Mouse (Mus musculus): ENCODE data around the gene Nin. TPM values are rescaled to one million over a fixed set of nuclear protein-coding genes. Genes with fewer than 3 reads are reported as not detected.

Nin gene
- total and polyA plus RNA-seq, 2 experiments from 2014 or later, result 5.1 to 9.8 TPM

DNA sequence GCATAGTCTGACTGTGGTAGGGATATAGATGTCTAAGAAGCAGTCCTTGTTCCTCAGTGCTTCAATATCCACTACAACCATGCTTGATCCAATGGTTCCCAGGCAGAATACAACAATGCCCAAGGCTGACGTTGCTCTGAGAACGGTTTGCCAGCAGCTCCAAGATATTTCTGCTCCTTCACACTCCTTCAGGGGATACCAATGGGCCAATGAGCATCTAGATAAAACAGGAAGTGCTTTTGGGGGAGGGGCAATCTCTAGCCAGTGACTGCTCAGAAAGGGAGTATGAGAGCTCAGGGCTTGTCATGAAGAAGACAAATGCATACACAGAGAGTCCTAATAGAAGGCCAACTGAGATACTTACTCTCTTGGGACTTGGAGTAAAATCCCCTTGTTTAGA lies 6.0 kb upstream of the Nin start:
- Histone ChIP-seq H3K27me3 (ENCODE audit: control insufficient read depth, insufficient read depth, low read length) (no peaks in the 10 kb centered on the region), H3K9ac (replicated peaks; ENCODE audit: low read depth, low read length) (no peak overlapping the region), H3K36me3 (replicated peaks; ENCODE audit: control insufficient read depth, insufficient read depth, low read length) (no peaks in the 10 kb centered on the region), H3K4me2 (ENCODE audit: low read depth, low read length) (no peak overlapping the region), H3K4me3 (ENCODE audit: low read depth, low read length) (no peak overlapping the region), H3K9me3 (replicated peaks; ENCODE audit: control insufficient read depth, low read length) (no peaks in the 10 kb centered on the region), H3K4me1 (ENCODE audit: control insufficient read depth, insufficient read depth) (no peaks in the 10 kb centered on the region), H3K27ac (ENCODE audit: low read depth) (no peak overlapping the region)
- TF ChIP-seq CTCF (IDR thresholded peaks at IDR 0.05; ENCODE audit: low read depth), result no peak
- TF ChIP-seq EP300 (IDR thresholded peaks at IDR 0.05; ENCODE audit: low read depth), result no peak
- ATAC-seq (ENCODE audit: insufficient read depth, low read depth) (peak; percentile 11; the same call in 1 of the 2 replicates), DNase-seq (ENCODE audit: low spot score) (no peak)
- WGBS, result 31% methylated on average over 2 of the region's 2 CpGs

DNA sequence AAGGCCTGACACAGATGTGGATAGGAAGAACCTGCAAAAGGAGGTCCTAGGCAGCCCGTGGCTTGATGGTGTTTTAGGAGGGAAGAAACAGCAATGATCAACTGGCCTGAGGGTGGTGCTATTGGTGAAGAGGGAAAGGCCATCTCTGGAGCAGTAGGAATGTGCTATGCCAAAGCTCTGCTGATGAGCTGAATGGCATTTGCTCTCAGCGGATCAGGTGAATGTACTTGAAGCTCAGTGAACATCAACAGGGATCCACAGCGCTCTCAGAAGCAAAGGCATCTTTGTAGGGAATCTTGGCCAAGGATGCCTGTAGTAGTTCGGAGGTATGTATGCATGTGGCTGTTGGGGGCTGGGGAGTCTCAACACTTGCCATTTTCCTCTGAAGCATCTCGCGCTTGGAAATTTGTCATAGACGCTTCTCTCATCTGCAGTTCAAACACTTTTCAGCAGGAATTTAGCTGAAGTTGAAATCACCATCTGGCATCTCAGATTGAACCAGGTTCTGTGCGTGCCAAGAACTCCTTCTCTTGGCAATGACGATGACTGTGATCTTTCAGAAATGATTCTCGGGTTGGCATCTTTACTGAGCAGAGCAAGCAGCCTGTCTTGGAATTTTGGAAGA lies 5.3 kb upstream of the Nin start:
- WGBS, result 82% methylated on average over 10 of the region's 10 CpGs
- H3K4me2 ChIP-seq (ENCODE audit: low read depth, low read length), result no peak overlapping the region
- H3K4me3 ChIP-seq (ENCODE audit: low read depth, low read length), result no peak overlapping the region
- H3K36me3 ChIP-seq (replicated peaks; ENCODE audit: control insufficient read depth, insufficient read depth, low read length), result no peaks in the 10 kb centered on the region
- no peaks in the 10 kb centered on the region for H3K27me3 ChIP-seq (ENCODE audit: control insufficient read depth, insufficient read depth, low read length)
- ATAC-seq (ENCODE audit: insufficient read depth, low read depth) (no peak), DNase-seq (ENCODE audit: low spot score) (no peak)
- no peak overlapping the region for H3K27ac ChIP-seq (ENCODE audit: low read depth)
- no peaks in the 10 kb centered on the region for H3K9me3 ChIP-seq (replicated peaks; ENCODE audit: control insufficient read depth, low read length)
- TF ChIP-seq CTCF (IDR thresholded peaks at IDR 0.05; ENCODE audit: low read depth) (peak; percentile 30), EP300 (IDR thresholded peaks at IDR 0.05; ENCODE audit: low read depth) (no peak)
- no peak overlapping the region for H3K9ac ChIP-seq (replicated peaks; ENCODE audit: low read depth, low read length)
- no peaks in the 10 kb centered on the region for H3K4me1 ChIP-seq (ENCODE audit: control insufficient read depth, insufficient read depth)

- Histone ChIP-seq H3K4me3 (ENCODE audit: low read depth, low read length) (no peak overlapping the region), H3K4me1 (ENCODE audit: control insufficient read depth, insufficient read depth) (no peaks in the 10 kb centered on the region), H3K9me3 (replicated peaks; ENCODE audit: control insufficient read depth, low read length) (no peaks in the 10 kb centered on the region), H3K36me3 (replicated peaks; ENCODE audit: control insufficient read depth, insufficient read depth, low read length) (no peaks in the 10 kb centered on the region), H3K9ac (replicated peaks; ENCODE audit: low read depth, low read length) (no peak overlapping the region), H3K4me2 (ENCODE audit: low read depth, low read length) (no peak overlapping the region), H3K27ac (ENCODE audit: low read depth) (no peak overlapping the region), H3K27me3 (ENCODE audit: control insufficient read depth, insufficient read depth, low read length) (no peaks in the 10 kb centered on the region)
- no peak for TF ChIP-seq CTCF (IDR thresholded peaks at IDR 0.05; ENCODE audit: low read depth)
- no peak for TF ChIP-seq EP300 (IDR thresholded peaks at IDR 0.05; ENCODE audit: low read depth)
- DNase-seq (ENCODE audit: low spot score) (no peak), ATAC-seq (ENCODE audit: insufficient read depth, low read depth) (no peak)
- WGBS, result 64% methylated on average over 10 of the region's 10 CpGs
These were observed 3.6 kb upstream of the Nin start for GRCm38 (mm10) chr12:70117146-70117545.

DNA sequence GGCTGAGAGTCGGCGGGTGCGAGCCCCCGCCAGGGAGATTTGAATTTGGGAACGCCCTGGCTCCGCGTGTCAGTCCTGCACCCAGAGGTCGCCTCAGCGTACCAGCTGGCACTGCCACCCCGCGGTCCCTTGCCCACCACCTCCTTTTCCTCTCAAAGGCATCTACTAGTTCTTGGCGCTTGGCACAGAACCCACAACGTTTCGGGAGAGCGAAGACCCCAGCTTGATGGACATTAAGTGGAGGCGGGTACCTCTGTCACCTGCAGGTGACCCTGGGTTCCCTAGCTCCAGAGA lies 1.5 kb downstream of the Nin start:
- H3K4me1 ChIP-seq (ENCODE audit: control insufficient read depth, insufficient read depth), result peaks cover 4% of the 10 kb centered on the region; the same call in 1 of the 2 replicates
- H3K27ac ChIP-seq (ENCODE audit: low read depth), result peak overlapping the region; percentile 92
- no peaks in the 10 kb centered on the region for H3K36me3 ChIP-seq (replicated peaks; ENCODE audit: control insufficient read depth, insufficient read depth, low read length)
- H3K4me2 ChIP-seq (ENCODE audit: low read depth, low read length), result peak overlapping the region; percentile 96
- peak overlapping the region; percentile 91 for H3K9ac ChIP-seq (replicated peaks; ENCODE audit: low read depth, low read length)
- TF ChIP-seq EP300 (IDR thresholded peaks at IDR 0.05; ENCODE audit: low read depth), result no peak
- peak overlapping the region; percentile 89 for H3K4me3 ChIP-seq (ENCODE audit: low read depth, low read length)
- WGBS, result 5% methylated on average over 16 of the region's 16 CpGs
- no peaks in the 10 kb centered on the region for H3K9me3 ChIP-seq (replicated peaks; ENCODE audit: control insufficient read depth, low read length)
- ATAC-seq (ENCODE audit: insufficient read depth, low read depth), result no peak
- no peak for DNase-seq (ENCODE audit: low spot score)
- H3K27me3 ChIP-seq (ENCODE audit: control insufficient read depth, insufficient read depth, low read length), result no peaks in the 10 kb centered on the region

DNA sequence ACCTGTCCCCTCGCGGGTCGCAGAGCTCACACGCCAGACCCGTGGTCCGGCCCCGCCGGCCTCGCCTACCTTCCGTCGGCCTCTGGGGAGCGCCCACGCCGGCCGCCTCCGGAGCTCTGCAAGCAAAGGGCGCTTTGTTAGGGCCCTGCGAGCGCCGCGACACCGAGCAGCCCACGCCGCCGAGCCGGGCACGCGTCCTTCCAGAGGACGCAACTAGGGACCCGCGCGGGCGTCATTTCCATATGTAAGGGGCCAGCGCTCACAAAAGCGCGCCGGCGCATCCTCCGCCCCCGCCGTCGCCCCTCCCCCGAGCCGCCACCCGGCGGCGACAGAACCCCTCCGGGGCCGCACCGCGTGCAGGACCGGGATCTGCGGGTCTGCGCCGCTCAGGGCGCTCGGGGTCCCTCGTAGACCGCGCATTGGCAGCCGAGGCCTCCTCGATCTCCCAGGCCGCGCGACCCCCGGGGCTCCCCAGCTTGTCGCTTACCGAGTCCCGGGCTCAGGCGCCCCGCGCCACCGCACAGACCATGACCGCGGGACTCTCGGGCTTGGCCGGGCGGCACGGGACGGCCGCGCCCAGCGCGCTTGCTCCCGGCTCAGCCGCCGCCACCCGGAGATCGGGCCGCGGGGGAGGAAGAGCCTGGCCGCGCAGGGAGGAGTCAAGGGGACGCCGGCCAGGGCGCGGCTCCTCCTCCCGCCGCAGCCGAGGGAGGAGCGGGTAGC lies 2.0 kb downstream of the Nin start:
- Histone ChIP-seq H3K4me1 (ENCODE audit: control insufficient read depth, insufficient read depth) (peaks cover 5% of the 10 kb centered on the region; the same call in 1 of the 2 replicates), H3K9ac (replicated peaks; ENCODE audit: low read depth, low read length) (peak overlapping the region; percentile 91), H3K9me3 (replicated peaks; ENCODE audit: control insufficient read depth, low read length) (no peaks in the 10 kb centered on the region), H3K4me3 (ENCODE audit: low read depth, low read length) (peak overlapping the region; percentile 89), H3K27ac (ENCODE audit: low read depth) (peak overlapping the region; percentile 92), H3K36me3 (replicated peaks; ENCODE audit: control insufficient read depth, insufficient read depth, low read length) (no peaks in the 10 kb centered on the region), H3K4me2 (ENCODE audit: low read depth, low read length) (peak overlapping the region; percentile 96), H3K27me3 (ENCODE audit: control insufficient read depth, insufficient read depth, low read length) (no peaks in the 10 kb centered on the region)
- DNase-seq (ENCODE audit: low spot score) (peak; percentile 89), ATAC-seq (ENCODE audit: insufficient read depth, low read depth) (peak; percentile 92)
- under 1% methylated on average over 75 of the region's 101 CpGs for WGBS
- TF ChIP-seq CTCF (IDR thresholded peaks at IDR 0.05; ENCODE audit: low read depth) (no peak), EP300 (IDR thresholded peaks at IDR 0.05; ENCODE audit: low read depth) (no peak)

GRCm38 (mm10) chr12:70111117-70111366 lies 2.5 kb downstream of the Nin start:
- H3K9ac ChIP-seq (replicated peaks; ENCODE audit: low read depth, low read length), result peak overlapping the region; percentile 91
- DNase-seq (ENCODE audit: low spot score) (peak; percentile 9), ATAC-seq (ENCODE audit: insufficient read depth, low read depth) (peak; percentile 59; the same call in 1 of the 2 replicates)
- TF ChIP-seq EP300 (IDR thresholded peaks at IDR 0.05; ENCODE audit: low read depth) (no peak), CTCF (IDR thresholded peaks at IDR 0.05; ENCODE audit: low read depth) (no peak)
- H3K36me3 ChIP-seq (replicated peaks; ENCODE audit: control insufficient read depth, insufficient read depth, low read length), result no peaks in the 10 kb centered on the region
- under 1% methylated on average over 16 of the region's 16 CpGs for WGBS
- no peaks in the 10 kb centered on the region for H3K9me3 ChIP-seq (replicated peaks; ENCODE audit: control insufficient read depth, low read length)
- peak overlapping the region; percentile 89 for H3K4me3 ChIP-seq (ENCODE audit: low read depth, low read length)
- peak overlapping the region; percentile 96 for H3K4me2 ChIP-seq (ENCODE audit: low read depth, low read length)
- no peaks in the 10 kb centered on the region for H3K27me3 ChIP-seq (ENCODE audit: control insufficient read depth, insufficient read depth, low read length)
- peaks cover 9% of the 10 kb centered on the region; the same call in 1 of the 2 replicates for H3K4me1 ChIP-seq (ENCODE audit: control insufficient read depth, insufficient read depth)
- peak overlapping the region; percentile 92 for H3K27ac ChIP-seq (ENCODE audit: low read depth)
